Mouse (Mus musculus) adrenal gland, adult 2 months (tissue): ENCODE results near the gene Utp20. TPM values are rescaled to one million over a fixed set of nuclear protein-coding genes. Genes with fewer than 3 reads are reported as not detected.

Experiments
- DNase-seq: peaks from one replicate; pipeline ENCODE4 v3.0.0; 2021
- polyA plus RNA-seq: library from polyadenylated mRNA; depleted of rRNA; stranded (reverse); fragments of >200 nt; gene quantifications from 2 replicates; pipeline ENCODE4 v1.2.3, GENCODE M21; 2012; rRNA removed
- total RNA-seq, 2 experiments: library from RNA; stranded (reverse); gene quantifications; 2 replicates each; pipeline ENCODE4 v1.2.3; 2021

Gene Utp20
- total and polyA plus RNA-seq, 3 experiments = 2.9 to 26.3 (median 18.5) TPM

DNA sequence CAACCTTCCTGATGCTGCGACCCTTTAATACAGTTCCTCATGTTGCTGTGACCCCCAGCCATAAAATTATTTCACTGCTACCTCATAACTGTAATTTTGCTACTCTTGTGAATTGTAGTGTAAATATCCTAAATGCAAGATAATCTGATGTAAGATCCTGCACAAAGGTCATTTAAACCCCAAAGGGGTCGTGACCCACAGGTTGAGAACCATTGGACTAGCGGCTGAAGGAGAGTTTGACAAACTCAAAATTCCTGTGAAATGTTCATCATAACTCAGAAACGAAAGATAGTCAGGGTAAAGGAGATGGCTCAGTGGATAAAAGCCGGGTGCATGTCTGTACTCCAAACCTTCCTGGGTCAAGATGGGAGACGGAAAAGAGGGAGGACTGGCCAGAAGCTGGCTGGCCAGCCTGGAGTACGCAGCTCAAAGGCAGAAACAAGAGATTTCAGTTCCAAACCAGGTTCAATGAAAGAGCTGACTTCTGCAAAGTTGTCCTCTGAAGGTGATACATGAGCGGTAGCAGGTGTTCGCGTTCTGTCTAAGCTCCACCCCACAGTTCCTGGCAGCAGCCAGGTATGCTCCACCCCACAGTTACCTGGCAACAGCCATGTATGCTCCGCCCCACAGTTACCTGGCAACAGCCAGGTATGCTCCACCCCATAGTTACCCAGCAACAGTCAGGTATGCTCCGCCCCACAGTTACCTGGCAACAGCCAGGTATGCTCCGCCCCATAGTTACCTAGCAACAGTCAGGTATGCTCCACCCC, 109.4 kb downstream of the Utp20 start:
- no peak for DNase-seq

DNA sequence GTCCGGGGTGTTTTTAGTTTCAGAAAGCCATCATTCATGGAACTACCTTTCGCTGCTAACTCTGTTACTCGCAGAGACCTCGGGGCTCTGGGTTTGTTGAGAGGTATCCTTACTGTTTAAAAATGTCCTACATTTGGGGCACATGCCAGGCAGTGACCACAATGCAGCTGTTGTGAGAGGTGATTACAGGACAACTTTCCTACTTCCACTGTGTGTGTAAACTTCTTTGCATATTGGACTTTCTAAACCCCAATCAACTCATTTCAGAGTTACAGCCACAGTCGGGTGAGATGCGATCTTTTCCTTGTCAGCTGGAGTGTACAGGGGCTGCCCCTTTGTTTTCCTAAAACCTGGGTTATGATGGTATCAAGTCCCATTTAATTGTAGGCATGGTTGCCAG, 111.0 kb downstream of the Utp20 start:
- DNase-seq = no peak

DNA sequence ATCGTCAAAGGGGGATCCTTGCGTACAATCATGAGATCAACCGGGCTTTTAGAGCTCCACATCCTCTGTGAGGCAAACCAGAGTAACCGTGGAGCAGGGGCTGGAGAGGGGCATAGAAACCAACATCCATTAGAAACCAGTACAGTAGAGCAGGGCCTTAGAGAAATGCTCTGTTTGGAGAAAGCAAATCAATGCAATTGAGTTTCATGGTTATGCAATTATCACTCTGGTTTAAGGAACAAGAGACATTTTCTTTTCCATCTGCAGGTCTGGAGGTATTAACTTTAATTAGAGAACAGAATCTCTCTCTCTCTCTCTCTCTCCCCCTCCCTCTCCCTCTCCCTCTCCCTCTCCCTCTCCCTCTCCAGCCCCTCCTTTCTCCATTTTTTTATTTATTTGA, 111.9 kb downstream of the Utp20 start:
- DNase-seq = no peak

DNA sequence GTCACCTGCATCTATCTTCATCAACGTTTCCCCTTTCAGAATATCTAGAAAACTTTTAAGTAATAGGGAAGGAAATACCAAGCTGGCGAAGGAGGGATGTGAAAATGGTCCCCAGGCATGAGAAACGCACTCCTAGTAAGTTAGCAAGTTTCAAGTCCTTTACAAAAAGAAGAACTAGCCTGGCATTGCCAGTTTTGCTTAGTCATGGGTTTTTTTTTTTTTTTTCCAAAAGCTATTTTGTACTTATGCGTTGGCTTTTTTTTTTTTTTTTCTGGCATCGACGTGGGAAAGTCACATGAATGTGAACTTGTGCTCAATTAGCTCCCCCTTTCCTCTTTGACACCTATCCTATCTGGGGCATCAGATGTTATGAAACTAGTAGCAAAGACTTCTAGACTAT, 114.2 kb downstream of the Utp20 start:
- DNase-seq = no peak

DNA sequence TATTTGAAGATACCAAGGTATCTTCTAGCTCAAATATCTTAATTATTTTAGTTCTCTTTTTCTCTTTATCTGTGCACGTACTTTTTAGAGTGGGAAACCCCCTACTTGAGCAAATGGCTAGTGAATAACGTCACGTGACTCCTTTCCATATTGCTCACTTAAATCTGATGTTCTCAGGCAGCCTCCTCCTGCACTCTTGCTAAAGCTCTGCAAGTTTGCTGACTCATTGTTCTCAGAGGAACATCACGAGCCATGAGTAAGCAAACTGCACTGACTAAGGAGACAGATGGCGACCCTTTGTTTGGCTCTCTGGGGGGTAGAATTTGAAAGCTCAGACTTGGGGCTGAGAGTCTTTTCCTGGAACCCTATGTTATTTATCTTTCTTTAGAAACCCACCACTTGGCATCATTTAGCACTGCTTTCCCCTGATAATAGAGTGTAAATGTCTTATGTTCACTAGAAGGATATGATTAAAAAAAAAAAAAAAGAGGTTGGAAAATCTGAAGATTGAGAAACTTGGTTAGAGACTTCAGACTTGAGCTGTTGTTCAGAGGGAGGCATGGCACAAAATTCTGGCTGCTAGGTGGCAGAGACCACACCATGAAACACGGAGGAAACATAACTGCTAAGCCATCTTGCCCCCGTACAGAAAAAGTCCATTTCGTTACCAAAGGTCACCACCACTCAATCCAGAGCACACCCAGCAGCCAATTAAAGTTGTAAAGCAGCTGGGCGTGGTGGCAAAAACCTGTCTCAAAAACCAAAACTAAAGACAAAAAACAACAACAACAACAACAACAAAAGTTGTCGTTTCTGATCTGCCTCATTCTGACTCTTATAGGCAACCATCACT, 117.7 kb downstream of the Utp20 start:
- peak; percentile 11 for DNase-seq

DNA sequence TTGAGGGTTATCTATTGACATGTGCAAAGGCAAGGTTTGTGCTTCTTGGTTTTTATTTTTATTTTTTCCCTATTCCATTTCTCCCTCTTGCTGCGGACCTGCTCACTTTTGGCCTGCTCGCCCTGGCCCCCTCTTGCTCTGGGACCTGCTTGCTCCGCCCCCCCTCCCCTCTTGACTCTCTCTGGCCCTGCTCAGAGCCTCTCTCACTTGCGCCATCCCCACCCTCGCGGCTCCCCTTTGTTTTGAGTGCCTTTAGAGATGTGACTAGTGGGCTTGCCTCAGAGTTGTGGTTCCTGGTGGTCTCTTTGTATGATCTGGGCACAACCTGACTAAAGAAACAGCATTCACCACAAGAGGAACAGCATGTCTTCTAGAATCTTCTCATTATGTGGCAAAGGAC, 125.7 kb downstream of the Utp20 start:
- DNase-seq = no peak

Other genes starting within 250 kb of the Utp20 start
- 1 to 10 TPM in 1 of 2 experiments, under 1 TPM in 1; 0.12 to 1.1 TPM for gene Mybpc1, start 221.7 kb downstream of the Utp20 start, total RNA-seq
- gene Mybpc1, start 221.7 kb downstream of the Utp20 start, polyA plus RNA-seq = 0.15 and 0.40 TPM in 2 replicates
- gene Spic, start 141.8 kb downstream of the Utp20 start, total RNA-seq = under 1 TPM; 0.28 to 0.78 TPM
- 0.09 and 0.21 TPM in 2 replicates for gene Spic, start 141.8 kb downstream of the Utp20 start, polyA plus RNA-seq
- gene Arl1, start 95.9 kb downstream of the Utp20 start, total RNA-seq = 100 to 1,000 TPM in 1 of 2 experiments, 10 to 100 TPM in 1; 98.5 to 103 TPM
- 20.3 and 28.1 TPM in 2 replicates for gene Arl1, start 95.9 kb downstream of the Utp20 start, polyA plus RNA-seq
- gene Slc5a8, start 59.2 kb upstream of the Utp20 start, total RNA-seq = under 1 TPM in 1 of 2 experiments, not detected in 1; 0.07 TPM
- 0.03 TPM in 1 of 2 replicates, not detected in the other for gene Slc5a8, start 59.2 kb upstream of the Utp20 start, polyA plus RNA-seq